Mouse (Mus musculus) CD4-positive, CD25-positive, alpha-beta regulatory T cell, adult 2 months (primary cell): Measurements from ENCODE around the gene Bnip3.

ENCODE experiments used
- DNase-seq: peaks from one replicate; pipeline ENCODE4 v3.0.0-alpha.2; 2012; ENCODE audit warnings: low read depth, low spot score

Bnip3 gene

DNA sequence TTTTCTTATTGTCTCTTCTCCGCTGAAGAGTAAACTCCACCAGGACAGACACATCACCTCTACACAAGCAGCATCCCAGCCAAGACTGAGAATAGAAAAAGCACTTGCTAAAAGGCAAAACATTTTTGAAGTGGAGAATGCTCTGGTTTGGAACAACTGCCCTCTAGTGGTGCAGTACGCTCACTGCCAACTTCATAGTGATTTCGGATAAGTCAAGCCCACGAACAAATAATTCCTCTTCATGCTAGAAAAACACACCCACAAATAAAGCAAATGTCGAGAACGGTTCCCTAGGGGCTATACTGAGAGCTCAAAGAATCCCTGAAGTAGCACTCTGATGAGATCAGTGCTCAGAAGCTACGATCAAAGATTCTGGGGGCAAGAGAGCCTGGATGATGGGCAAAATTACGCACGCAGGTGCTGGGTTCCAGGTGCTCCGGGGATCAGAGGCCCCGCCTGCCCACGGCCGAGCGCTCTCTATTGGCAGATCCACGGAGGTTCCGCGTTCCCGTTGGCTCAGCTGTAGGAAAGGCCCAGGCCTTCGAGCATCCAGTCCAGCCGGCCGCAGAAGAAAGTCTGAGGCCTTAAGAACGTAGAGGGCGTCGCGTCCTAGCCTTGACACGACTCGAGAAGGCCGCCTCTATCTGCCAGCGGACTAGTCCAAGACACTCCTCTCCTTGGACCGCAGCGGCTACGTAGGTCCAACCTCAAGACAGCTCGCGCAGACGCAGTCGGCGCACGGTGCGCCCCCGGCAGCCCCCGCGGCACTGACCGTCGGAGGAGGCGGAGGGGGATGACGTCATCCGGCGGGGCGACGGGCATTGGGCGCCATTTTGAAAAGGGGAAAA, 63.6 kb downstream of the Bnip3 start, which contains the start of the genes Ppp2r2d and Mapk1ip1:
TSS of gene Ppp2r2d (plus strand) at position 536 of the 848 bp plus-strand sequence.
TSS of gene Mapk1ip1 (minus strand) at position 730 of the 848 bp plus-strand sequence.
- peak; percentile 98 for DNase-seq

DNA sequence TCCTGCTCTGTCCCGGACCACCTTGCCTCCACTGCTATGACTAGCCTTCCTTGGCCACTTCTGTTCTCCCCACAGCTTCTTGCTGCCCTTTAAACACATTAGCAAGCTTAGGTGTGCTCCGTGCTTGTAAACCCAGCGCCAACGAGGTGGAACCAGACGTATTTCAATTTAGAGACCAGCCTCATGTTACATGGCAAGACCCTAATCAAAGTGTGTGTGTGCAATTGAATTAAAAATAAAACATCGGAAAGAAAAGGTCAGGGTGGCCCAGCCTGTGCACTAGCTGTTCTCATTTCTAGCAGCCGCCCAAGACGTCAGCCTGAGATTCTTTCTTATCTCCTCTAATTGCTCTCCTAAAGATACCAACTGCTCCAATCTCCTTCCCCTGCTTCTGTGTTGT, 64.2 kb downstream of the Bnip3 start:
- DNase-seq: no peak

DNA sequence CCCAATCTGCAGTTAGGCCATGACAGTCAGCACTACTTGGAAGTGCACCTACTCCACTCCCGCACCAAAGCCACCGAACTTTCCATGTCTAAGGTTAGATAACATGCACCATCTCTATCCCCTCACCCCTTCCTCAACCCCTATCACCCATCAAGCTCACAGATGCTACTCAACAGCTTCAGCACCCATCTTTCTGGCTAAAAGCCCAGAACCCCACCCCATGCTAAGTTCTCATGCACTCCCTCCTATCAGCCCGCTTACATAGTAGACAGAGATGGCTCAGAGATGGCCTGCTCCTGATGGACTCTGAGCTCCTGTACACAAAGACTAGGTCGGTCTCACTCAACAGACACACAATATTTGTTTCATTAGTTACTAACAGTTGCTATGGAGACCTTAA, 65.9 kb downstream of the Bnip3 start:
- DNase-seq: no peak

DNA sequence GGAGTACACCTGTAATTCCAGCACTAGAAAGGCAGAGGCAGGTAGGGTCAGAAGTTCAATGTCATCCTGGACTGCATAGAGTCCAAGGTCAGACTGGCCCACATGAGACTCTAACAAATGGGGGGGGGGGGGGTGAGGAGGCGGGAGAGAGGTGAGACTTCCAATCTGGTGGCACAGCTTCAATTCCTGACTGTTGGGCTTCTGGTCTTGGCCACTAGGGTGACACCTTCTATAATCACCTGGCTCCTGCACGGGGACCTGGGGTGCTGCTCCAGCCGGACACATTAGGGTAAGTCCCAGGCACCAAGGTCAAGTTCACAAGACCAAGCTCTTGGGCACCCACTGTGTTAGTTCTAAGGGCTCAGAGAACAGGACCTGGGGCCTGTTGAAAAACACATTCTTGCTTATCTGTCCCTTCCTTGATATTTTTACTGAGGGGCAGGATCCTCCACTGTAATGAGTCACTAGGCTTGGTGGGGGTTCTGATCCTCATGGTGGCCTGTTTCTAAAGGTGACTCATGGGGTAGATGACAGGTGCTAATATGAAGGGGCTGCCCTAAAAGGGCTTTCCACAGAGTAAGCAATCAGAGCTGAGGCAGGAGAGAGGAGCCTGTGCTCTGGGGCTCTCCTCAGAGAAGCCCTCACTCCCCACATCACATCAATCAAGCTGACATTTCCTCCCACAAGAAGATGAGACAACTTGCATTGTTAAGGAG, 67.7 kb downstream of the Bnip3 start:
- DNase-seq: peak; percentile 25
